Mouse (Mus musculus) frontal cortex, postnatal 14 days (tissue): ENCODE results near the gene Arl1.
"Not testable (repeated sequence)": the region's sequence is repeated elsewhere in the genome, so short reads cannot be mapped to it uniquely, and the experiment has no call there.

ENCODE experiments used
- DNase-seq, 2 experiments: peaks; one replicate each; pipeline ENCODE4 v3.0.0; 2022; ENCODE audit warnings: low spot score in 2 of 2

The Arl1 gene

GRCm38 (mm10) chr10:88730571-88731495 lies at the start of gene Arl1:
Gene Arl1, plus strand, starts transcription at chr10:88730858.
- peak; percentile 80 to 88 for DNase-seq

GRCm38 (mm10) chr10:88682904-88683563 lies 47.6 kb upstream of the Arl1 start:
- no peak for DNase-seq

- no peak for DNase-seq
These were observed 45.7 kb upstream of the Arl1 start, which contains the start of gene Spic for GRCm38 (mm10) chr10:88684925-88685324. Gene Spic, minus strand, starts transcription at chr10:88685015.

- no peak for DNase-seq
These were observed 29.7 kb upstream of the Arl1 start for GRCm38 (mm10) chr10:88700938-88701337.

- DNase-seq: peak in 1 of 2 experiments; percentile 11
These were observed 21.8 kb upstream of the Arl1 start for GRCm38 (mm10) chr10:88708671-88709523.

GRCm38 (mm10) chr10:88712359-88712758 lies 18.3 kb upstream of the Arl1 start:
- DNase-seq: no peak

GRCm38 (mm10) chr10:88714744-88715143 lies 15.9 kb upstream of the Arl1 start:
- no peak for DNase-seq

GRCm38 (mm10) chr10:88715621-88716020 lies 15.0 kb upstream of the Arl1 start:
- DNase-seq: no peak

GRCm38 (mm10) chr10:88716986-88717755 lies 13.5 kb upstream of the Arl1 start:
- no peak for DNase-seq

GRCm38 (mm10) chr10:88717756-88718025 lies 13.0 kb upstream of the Arl1 start:
- no peak for DNase-seq

- DNase-seq: no peak
These were observed 11.0 kb upstream of the Arl1 start for GRCm38 (mm10) chr10:88719618-88720017.

- no peak for DNase-seq
These were observed 5.3 kb upstream of the Arl1 start for GRCm38 (mm10) chr10:88725343-88725742.

- DNase-seq: peak; percentile 14 to 52
These were observed 3.5 kb upstream of the Arl1 start for GRCm38 (mm10) chr10:88727128-88727527.

- no peak for DNase-seq
These were observed 2.5 kb upstream of the Arl1 start for GRCm38 (mm10) chr10:88728166-88728565.

- peak; percentile 15 to 28 for DNase-seq
These were observed 1.0 kb downstream of the Arl1 start for GRCm38 (mm10) chr10:88731496-88732308.

GRCm38 (mm10) chr10:88732309-88732622 lies 1.6 kb downstream of the Arl1 start:
- no peak for DNase-seq

- not testable (repeated sequence) for DNase-seq
These were observed 8.4 kb downstream of the Arl1 start for GRCm38 (mm10) chr10:88739074-88739473.

GRCm38 (mm10) chr10:88739818-88740217 lies 9.2 kb downstream of the Arl1 start:
- DNase-seq: no peak

GRCm38 (mm10) chr10:88740781-88741180 lies 10.1 kb downstream of the Arl1 start:
- no peak for DNase-seq

- DNase-seq: no peak
These were observed 10.8 kb downstream of the Arl1 start for GRCm38 (mm10) chr10:88741426-88741825.
